Mouse (Mus musculus) naive thymus-derived CD4-positive, alpha-beta T cell, adult 2 months (primary cell): ENCODE data around the gene 2810006K23Rik.
A peak's percentile ranks its signal among the peaks of the same experiment; 100 is the strongest.
"Not testable (repeated sequence)": the region's sequence is repeated elsewhere in the genome, so short reads cannot be mapped to it uniquely, and the experiment has no call there.

Source experiments
- DNase-seq: peaks from one replicate; pipeline ENCODE4 v3.0.0-alpha.2; 2011; ENCODE audit warnings: low read depth

2810006K23Rik gene

GRCm38 (mm10) chr5:124327510-124328364, at the start of gene 2810006K23Rik, which contains the start of gene Mphosph9:
TSS of gene 2810006K23Rik (plus strand) at chr5:124328089.
TSS of gene Mphosph9 (minus strand) at chr5:124327972.
- DNase-seq = peak; percentile 100

GRCm38 (mm10) chr5:124282854-124283253, 45.0 kb upstream of the 2810006K23Rik start:
- DNase-seq = no peak

- DNase-seq = peak; percentile 34
These were observed 43.6 kb upstream of the 2810006K23Rik start for GRCm38 (mm10) chr5:124284330-124284729.

- no peak for DNase-seq
These were observed 40.2 kb upstream of the 2810006K23Rik start for GRCm38 (mm10) chr5:124287616-124288247.

DNA sequence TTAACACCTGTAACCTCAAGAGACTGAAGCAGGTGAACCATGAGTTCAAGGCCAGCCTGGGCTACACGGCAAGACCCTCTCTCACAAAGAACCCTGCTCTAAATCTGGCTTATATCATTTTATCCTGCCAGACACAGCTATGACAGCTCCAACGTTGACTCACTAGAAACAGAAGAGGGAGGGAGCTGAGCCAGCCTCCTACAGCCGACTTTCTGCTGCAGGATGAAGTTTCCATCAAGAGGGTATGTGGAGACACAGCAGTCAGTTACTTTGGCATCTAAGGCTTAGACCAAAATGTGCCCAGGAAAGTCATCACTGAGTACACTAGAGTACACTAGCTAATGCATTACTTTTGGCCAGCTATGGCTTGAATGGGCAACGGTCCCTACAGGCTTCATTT, 37.7 kb upstream of the 2810006K23Rik start:
- no peak for DNase-seq

- DNase-seq = no peak
These were observed 33.9 kb upstream of the 2810006K23Rik start for GRCm38 (mm10) chr5:124293967-124294366.

DNA sequence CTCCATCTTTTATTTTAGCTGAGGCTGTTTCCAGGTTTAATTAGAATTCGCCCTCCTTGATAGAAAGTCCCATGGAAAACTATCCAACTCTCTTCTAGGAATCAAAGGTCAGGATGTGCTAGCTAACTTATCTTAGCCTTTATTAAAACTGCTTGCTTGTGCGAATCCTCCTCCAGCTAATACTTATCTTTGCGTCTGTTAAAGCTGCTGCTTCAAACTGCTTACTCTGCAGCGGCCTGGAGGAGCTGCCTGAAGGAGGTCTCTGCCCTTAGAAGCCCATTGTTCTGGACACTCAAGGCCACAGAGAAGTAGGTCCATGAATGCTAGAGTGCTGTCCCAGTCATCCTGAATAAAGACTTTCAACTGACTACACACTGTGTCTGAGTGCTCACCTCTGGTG, 31.4 kb upstream of the 2810006K23Rik start:
- DNase-seq = no peak

GRCm38 (mm10) chr5:124299307-124299706, 28.6 kb upstream of the 2810006K23Rik start:
- peak; percentile 64 for DNase-seq

DNA sequence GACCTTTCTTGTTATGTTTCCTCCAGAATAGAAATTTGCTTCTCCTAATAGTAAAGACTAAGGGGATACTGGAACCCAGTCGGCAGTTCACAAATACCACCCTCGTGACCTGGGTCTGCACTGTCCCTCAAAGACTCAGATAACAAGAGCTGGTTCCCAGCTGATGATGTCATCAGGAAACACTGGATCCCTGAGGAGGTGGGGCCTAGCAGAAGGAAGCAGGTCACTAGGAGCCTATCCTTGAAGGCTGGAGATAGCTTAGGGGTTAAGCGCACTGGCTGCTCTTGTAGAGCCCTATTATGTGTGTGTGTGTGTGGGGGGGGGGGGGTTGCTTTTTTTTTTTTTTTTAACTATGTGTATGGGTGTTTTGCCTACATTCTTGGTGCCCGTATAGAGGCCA, 27.8 kb upstream of the 2810006K23Rik start:
- DNase-seq = no peak

DNA sequence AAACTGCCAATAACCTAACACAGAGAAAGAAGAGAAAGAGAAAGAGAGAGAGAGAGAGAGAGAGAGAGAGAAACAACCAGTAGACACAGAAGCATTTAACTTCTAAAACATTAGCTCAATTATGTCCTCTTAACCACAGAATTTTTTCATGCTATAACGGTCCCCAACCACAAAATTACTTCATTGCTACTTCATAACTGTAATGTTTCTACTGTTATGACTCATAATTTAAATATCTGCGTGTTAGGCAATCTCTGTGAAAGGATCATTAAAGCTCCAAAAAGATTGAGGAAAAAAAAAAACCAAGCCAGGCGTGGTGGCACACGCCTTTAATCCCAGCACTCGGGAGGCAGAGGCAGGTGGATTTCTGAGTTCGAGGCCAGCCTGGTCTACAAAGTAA, 25.0 kb upstream of the 2810006K23Rik start:
- DNase-seq = not testable (repeated sequence)

GRCm38 (mm10) chr5:124309155-124309554, 18.7 kb upstream of the 2810006K23Rik start:
- no peak for DNase-seq

- no peak for DNase-seq
These were observed 17.8 kb upstream of the 2810006K23Rik start for GRCm38 (mm10) chr5:124310091-124310490.

DNA sequence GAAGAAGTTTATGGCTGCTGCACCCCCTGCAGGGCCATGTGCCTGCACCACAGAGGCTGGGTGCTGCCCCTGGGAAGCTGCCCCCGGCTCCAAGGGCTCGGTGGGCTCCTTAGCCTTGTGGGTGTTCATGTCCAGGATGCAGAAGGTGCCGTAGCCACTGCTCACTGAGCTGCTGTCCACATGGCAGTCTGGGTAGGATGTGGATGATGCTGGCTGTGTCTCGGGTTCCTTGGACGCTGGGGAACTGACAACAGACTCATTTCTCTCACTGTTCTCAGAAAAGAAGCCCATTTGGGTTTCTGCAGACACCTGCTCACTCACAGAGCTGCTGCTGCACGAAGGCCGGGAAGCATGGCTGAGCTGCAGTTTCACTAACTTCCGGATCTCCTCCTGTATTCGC, 12.4 kb upstream of the 2810006K23Rik start:
- no peak for DNase-seq

DNA sequence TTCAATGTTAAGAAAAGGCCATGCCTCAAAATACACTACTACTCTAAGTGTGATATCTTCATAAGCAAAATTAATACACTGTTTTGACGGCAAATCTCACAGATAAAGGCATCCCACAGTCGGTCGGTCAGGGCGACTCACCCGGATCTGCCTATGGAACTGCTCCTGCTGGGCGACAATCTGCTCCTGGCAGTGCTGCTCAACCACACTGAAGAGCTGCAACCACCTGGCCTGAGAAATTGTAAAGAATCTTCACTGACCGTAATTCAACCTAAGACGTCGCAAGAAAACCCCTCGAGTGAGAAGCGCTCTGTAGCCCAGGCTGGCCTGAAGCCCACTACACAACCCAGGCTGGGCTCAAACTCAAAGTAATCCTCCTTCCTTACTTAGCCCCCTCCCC, 11.9 kb upstream of the 2810006K23Rik start:
- no peak for DNase-seq

GRCm38 (mm10) chr5:124317648-124318047, 10.2 kb upstream of the 2810006K23Rik start:
- DNase-seq = no peak

DNA sequence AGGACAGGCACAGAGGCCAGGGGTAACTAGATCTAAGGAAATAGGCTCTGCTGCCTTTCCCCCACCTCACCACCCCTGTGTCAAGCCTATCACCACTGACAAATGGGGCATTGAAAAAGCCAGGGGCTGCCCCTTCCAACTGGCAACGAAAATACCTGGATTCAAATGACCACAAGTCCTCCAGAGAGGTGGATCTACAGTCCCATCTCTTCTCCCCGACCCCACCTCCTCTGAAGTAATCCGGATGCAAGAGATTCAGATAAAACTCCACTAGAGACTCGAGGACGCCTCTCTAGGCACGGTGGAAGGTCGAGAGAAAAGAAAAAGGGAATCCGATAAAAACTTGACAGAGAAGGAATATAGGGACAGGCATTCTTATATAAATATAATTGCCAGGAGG, 1.1 kb upstream of the 2810006K23Rik start:
- no peak for DNase-seq

- DNase-seq = no peak
These were observed 2.2 kb downstream of the 2810006K23Rik start for GRCm38 (mm10) chr5:124330086-124330485.

GRCm38 (mm10) chr5:124334392-124334791, 6.5 kb downstream of the 2810006K23Rik start:
- DNase-seq = no peak

DNA sequence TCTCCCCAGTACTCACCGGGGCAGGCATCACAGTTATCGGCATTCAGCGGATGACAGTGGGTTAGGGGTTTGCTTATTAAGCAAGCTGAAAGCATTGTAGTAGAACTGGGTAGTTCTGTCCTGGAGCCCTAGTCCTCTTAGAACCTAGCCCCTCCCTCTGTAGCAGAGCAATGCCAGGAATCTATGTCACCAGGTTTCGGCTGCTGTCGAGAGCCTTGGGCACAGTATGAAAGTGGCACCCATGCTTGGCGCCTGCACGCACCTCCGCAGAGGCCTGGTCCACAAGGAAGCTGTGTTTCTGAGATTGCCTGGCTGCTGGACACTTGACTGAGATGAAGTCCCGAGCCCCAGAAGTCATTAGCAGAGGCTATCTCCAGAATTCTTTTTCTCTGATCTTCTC, 9.2 kb downstream of the 2810006K23Rik start:
- DNase-seq = no peak

- no peak for DNase-seq
These were observed 10.0 kb downstream of the 2810006K23Rik start for GRCm38 (mm10) chr5:124337909-124338308.

GRCm38 (mm10) chr5:124338791-124339190, 10.9 kb downstream of the 2810006K23Rik start:
- no peak for DNase-seq

GRCm38 (mm10) chr5:124341753-124342339, 14.0 kb downstream of the 2810006K23Rik start:
- not testable (repeated sequence) for DNase-seq

DNA sequence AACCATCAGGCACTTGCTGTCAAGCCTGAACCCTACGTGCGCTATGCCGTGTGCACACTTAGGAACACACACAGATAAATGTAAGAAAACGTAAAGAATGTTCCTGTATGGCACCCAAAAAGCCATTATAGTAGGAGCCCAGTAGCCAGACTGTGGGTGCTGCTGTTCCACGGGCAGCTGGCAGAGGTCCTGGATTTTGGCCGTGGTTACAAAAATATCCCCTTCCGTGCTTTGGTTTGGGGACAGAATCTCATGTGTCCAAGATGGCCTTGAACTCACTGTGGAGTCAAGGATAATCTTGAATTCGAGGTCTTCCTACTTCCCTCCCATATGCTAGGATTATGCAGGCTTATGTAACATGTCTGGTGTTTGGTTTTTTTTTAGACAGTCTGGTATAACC, 15.0 kb downstream of the 2810006K23Rik start:
- no peak for DNase-seq
